Mouse (Mus musculus) C2C12 (cell line): Measurements from ENCODE around the gene Gm49369. TPM values are rescaled to one million over a fixed set of nuclear protein-coding genes. Genes with fewer than 3 reads are reported as not detected.

ENCODE experiments used
- H3K27me3 ChIP-seq: one replicate; pipeline ENCODE4 v1.6.1; 2011; ENCODE audit not compliant: control insufficient read depth, insufficient read depth, insufficient read length
- H3K36me3 ChIP-seq: one replicate; pipeline ENCODE4 v1.6.1; 2011; ENCODE audit not compliant: control insufficient read depth, insufficient read depth
- H3K4me3 ChIP-seq: one replicate; pipeline ENCODE4 v1.5.1; 2011; ENCODE audit warnings: mild to moderate bottlenecking, control low read depth; ENCODE audit not compliant: poor library complexity, insufficient read depth, severe bottlenecking
- H3K79me2 ChIP-seq: one replicate; pipeline ENCODE4 v1.6.1; 2011; ENCODE audit not compliant: control insufficient read depth, insufficient read depth
- H3K79me3 ChIP-seq: one replicate; pipeline ENCODE4 v1.6.1; 2011; ENCODE audit warnings: low read depth, control low read depth
- H3ac ChIP-seq: one replicate; pipeline ENCODE3; 2011; ENCODE audit warnings: low read depth; ENCODE audit not compliant: control insufficient read depth, insufficient read length
- CEBPB ChIP-seq: IDR thresholded peaks from one replicate; pipeline ENCODE4 v1.6.1; 2011; ENCODE audit warnings: low read depth, mild to moderate bottlenecking, control low read depth, moderate library complexity
- CTCF ChIP-seq: IDR thresholded peaks from one replicate; pipeline ENCODE4 v1.5.1; 2011; ENCODE audit not compliant: control insufficient read depth, insufficient read depth, insufficient read length
- FOSL1 ChIP-seq: IDR thresholded peaks from one replicate; pipeline ENCODE4 v1.8.0; 2011; ENCODE audit warnings: mild to moderate bottlenecking, low read length; ENCODE audit not compliant: poor library complexity, insufficient read depth, severe bottlenecking
- MAX ChIP-seq: IDR thresholded peaks from one replicate; pipeline ENCODE4 v1.6.1; 2011; ENCODE audit warnings: mild to moderate bottlenecking, control low read depth
- MYOD1 ChIP-seq: IDR thresholded peaks from one replicate; pipeline ENCODE4 v1.6.1; 2011; ENCODE audit warnings: low read depth; ENCODE audit not compliant: control insufficient read depth, insufficient read length
- MYOG ChIP-seq: IDR thresholded peaks from one replicate; pipeline ENCODE4 v1.6.1; 2011; ENCODE audit not compliant: control insufficient read depth, insufficient read length; ENCODE audit errors: extremely low read depth
- USF1 ChIP-seq: IDR thresholded peaks from one replicate; pipeline ENCODE4 v1.6.1; 2011; ENCODE audit warnings: low read depth, mild to moderate bottlenecking, control low read depth, moderate library complexity
- polyA plus RNA-seq: library from polyadenylated mRNA; unstranded; fragments of >200 nt; fragmentation: generic; extraction: Trizol; gene quantifications from one replicate; pipeline ENCODE4 v1.2.1, GENCODE M21; 2012; ENCODE audit warnings: missing spikeins

The Gm49369 gene
- polyA plus RNA-seq, 1 experiment = not detected

GRCm38 (mm10) chr7:142371768-142372661, 10.5 kb downstream of the Gm49369 start:
- peak overlapping the region; percentile 11 for H3K4me3 ChIP-seq
- H3ac ChIP-seq = peak overlapping the region; percentile 72
- peaks cover 11% of the 10 kb centered on the region for H3K36me3 ChIP-seq

GRCm38 (mm10) chr7:142371398-142371767, 11.1 kb downstream of the Gm49369 start:
- Histone ChIP-seq H3ac (peak overlapping the region; percentile 72), H3K79me2 (no peaks in the 10 kb centered on the region), H3K27me3 (no peaks in the 10 kb centered on the region), H3K36me3 (peaks cover 7% of the 10 kb centered on the region), H3K79me3 (no peaks in the 10 kb centered on the region), H3K4me3 (peak overlapping the region; percentile 11)
- TF ChIP-seq MYOD1 = no peak
- no peak for TF ChIP-seq FOSL1
- no peak for TF ChIP-seq CEBPB
- TF ChIP-seq USF1 = no peak
- no peak for TF ChIP-seq MAX
- no peak for TF ChIP-seq MYOG
- TF ChIP-seq CTCF = no peak

More at GRCm38 (mm10) chr7:142371768-142372661, 10.5 kb downstream of the Gm49369 start:
- Histone ChIP-seq H3K27me3 (no peaks in the 10 kb centered on the region), H3K79me2 (no peaks in the 10 kb centered on the region), H3K79me3 (no peaks in the 10 kb centered on the region)
- TF ChIP-seq USF1 = no peak
- TF ChIP-seq MAX = no peak
- TF ChIP-seq CEBPB = no peak
- TF ChIP-seq FOSL1 = no peak
- no peak for TF ChIP-seq CTCF
- TF ChIP-seq MYOG = no peak

GRCm38 (mm10) chr7:142370937-142371336, 11.5 kb downstream of the Gm49369 start:
- Histone ChIP-seq H3K4me3 (no peak overlapping the region), H3K36me3 (peaks cover 2% of the 10 kb centered on the region), H3K79me3 (no peaks in the 10 kb centered on the region), H3K27me3 (no peaks in the 10 kb centered on the region), H3K79me2 (no peaks in the 10 kb centered on the region), H3ac (no peak overlapping the region)
- no peak for TF ChIP-seq MYOD1
- no peak for TF ChIP-seq CEBPB
- no peak for TF ChIP-seq MAX
- TF ChIP-seq MYOG = no peak
- no peak for TF ChIP-seq USF1
- no peak for TF ChIP-seq CTCF
- no peak for TF ChIP-seq FOSL1

- H3K27me3 ChIP-seq = no peaks in the 10 kb centered on the region
- no peaks in the 10 kb centered on the region for H3K79me2 ChIP-seq
- no peaks in the 10 kb centered on the region for H3K36me3 ChIP-seq
- H3K79me3 ChIP-seq = no peaks in the 10 kb centered on the region
- no peak for TF ChIP-seq MYOG
- no peak for TF ChIP-seq MYOD1
- no peak for TF ChIP-seq CTCF
- no peak for TF ChIP-seq CEBPB
- no peak for TF ChIP-seq FOSL1
- TF ChIP-seq MAX = no peak
- TF ChIP-seq USF1 = no peak
- H3K4me3 ChIP-seq = no peak overlapping the region
- no peak overlapping the region for H3ac ChIP-seq
Observed at GRCm38 (mm10) chr7:142369820-142370219, 12.6 kb downstream of the Gm49369 start.

GRCm38 (mm10) chr7:142368856-142369255, 13.6 kb downstream of the Gm49369 start:
- TF ChIP-seq FOSL1 = no peak
- TF ChIP-seq CTCF = no peak
- no peak for TF ChIP-seq USF1
- no peak for TF ChIP-seq CEBPB
- TF ChIP-seq MYOG = no peak
- TF ChIP-seq MAX = no peak
- no peak for TF ChIP-seq MYOD1
- Histone ChIP-seq H3K79me3 (no peaks in the 10 kb centered on the region), H3K79me2 (no peaks in the 10 kb centered on the region), H3K4me3 (no peak overlapping the region), H3K27me3 (no peaks in the 10 kb centered on the region), H3ac (no peak overlapping the region), H3K36me3 (no peaks in the 10 kb centered on the region)
